Mouse (Mus musculus): ENCODE data around the gene Pate4.
"Not testable (repeated sequence)": the region's sequence is repeated elsewhere in the genome, so short reads cannot be mapped to it uniquely, and the experiment has no call there.

The Pate4 gene

GRCm38 (mm10) chr9:35611841-35612240, at the start of gene Pate4:
Gene Pate4, minus strand, starts transcription at chr9:35611941.
- DNase-seq (ENCODE audit: low spot score in 2 of 2), result no peak

- DNase-seq (ENCODE audit: low spot score in 2 of 2), result no peak
Measured at GRCm38 (mm10) chr9:35648102-35648501, 36.4 kb upstream of the Pate4 start, which contains the start of gene Pate3. Gene Pate3, minus strand, starts transcription at chr9:35648202.

- DNase-seq (ENCODE audit: low spot score in 2 of 2), result no peak
Measured at GRCm38 (mm10) chr9:35632981-35633380, 21.2 kb upstream of the Pate4 start.

- DNase-seq (ENCODE audit: low spot score in 2 of 2), result not testable (repeated sequence)
Measured at GRCm38 (mm10) chr9:35616784-35617183, 5.0 kb upstream of the Pate4 start.

- no peak for DNase-seq (ENCODE audit: low spot score in 2 of 2)
Measured at GRCm38 (mm10) chr9:35614005-35614404, 2.3 kb upstream of the Pate4 start.

- no peak for DNase-seq (ENCODE audit: low spot score in 2 of 2)
Measured at GRCm38 (mm10) chr9:35607647-35608405, 3.9 kb downstream of the Pate4 start.

- no peak for DNase-seq (ENCODE audit: low spot score in 2 of 2)
Measured at GRCm38 (mm10) chr9:35592903-35593302, 18.8 kb downstream of the Pate4 start.

GRCm38 (mm10) chr9:35587674-35588073, 24.1 kb downstream of the Pate4 start:
- DNase-seq (ENCODE audit: low spot score in 2 of 2), result no peak

- DNase-seq (ENCODE audit: low spot score in 2 of 2), result no peak
Measured at GRCm38 (mm10) chr9:35574416-35574815, 37.3 kb downstream of the Pate4 start.

GRCm38 (mm10) chr9:35570663-35571062, 41.1 kb downstream of the Pate4 start:
- DNase-seq (ENCODE audit: low spot score in 2 of 2), result no peak

- peak; percentile 86 to 89 for DNase-seq (ENCODE audit: low spot score in 2 of 2)
Measured at GRCm38 (mm10) chr9:35569571-35570534, 41.9 kb downstream of the Pate4 start, which contains the start of the genes Pate2 and Hyls1. Gene Pate2, plus strand, starts transcription at chr9:35570284. Gene Hyls1, minus strand, starts transcription at chr9:35570398.

GRCm38 (mm10) chr9:35567995-35568394, 43.7 kb downstream of the Pate4 start:
- no peak for DNase-seq (ENCODE audit: low spot score in 2 of 2)

- no peak for DNase-seq (ENCODE audit: low spot score in 2 of 2)
Measured at GRCm38 (mm10) chr9:35564536-35565240, 47.1 kb downstream of the Pate4 start.

GRCm38 (mm10) chr9:35561583-35561982, 50.2 kb downstream of the Pate4 start:
- DNase-seq (ENCODE audit: low spot score in 2 of 2), result no peak

- no peak for DNase-seq (ENCODE audit: low spot score in 2 of 2)
Measured at GRCm38 (mm10) chr9:35561076-35561475, 50.7 kb downstream of the Pate4 start.

GRCm38 (mm10) chr9:35559009-35559890, 52.5 kb downstream of the Pate4 start:
- DNase-seq (ENCODE audit: low spot score in 2 of 2), result peak; percentile 49 to 52

- no peak for DNase-seq (ENCODE audit: low spot score in 2 of 2)
Measured at GRCm38 (mm10) chr9:35558257-35559008, 53.3 kb downstream of the Pate4 start, which contains the start of the genes Ddx25 and Pus3. Gene Ddx25, minus strand, starts transcription at chr9:35558528. Gene Pus3, plus strand, starts transcription at chr9:35558595.
